Mouse (Mus musculus) bone marrow, adult 2 months (tissue): Measurements from ENCODE around the gene Cdhr3. TPM values are rescaled to one million over a fixed set of nuclear protein-coding genes. Genes with fewer than 3 reads are reported as not detected.
A peak's percentile ranks its signal among the peaks of the same experiment; 100 is the strongest.

Source experiments
- H3K27ac ChIP-seq: fragments of 200-500 bp; 2 replicates; pipeline ENCODE4 v1.5.1; 2012; ENCODE audit warnings: low read depth, mild to moderate bottlenecking, control low read depth, inconsistent platforms, low read length; ENCODE audit not compliant: control insufficient read depth, poor library complexity, insufficient read depth
- H3K4me1 ChIP-seq: fragments of 200-500 bp; 2 replicates; pipeline ENCODE4 v1.6.1; 2011; ENCODE audit warnings: low read length; ENCODE audit not compliant: control insufficient read depth, insufficient read depth
- H3K4me3 ChIP-seq: fragments of 200-500 bp; replicated peaks from 2 replicates; pipeline ENCODE3; 2011; ENCODE audit warnings: mild to moderate bottlenecking, low read depth, low read length, control low read depth; ENCODE audit not compliant: control insufficient read depth
- CTCF ChIP-seq: fragments of 200-500 bp; IDR thresholded peaks from 2 replicates; pipeline ENCODE4 v1.5.1; 2011; ENCODE audit warnings: low read length, control low read depth; ENCODE audit not compliant: control insufficient read depth, insufficient read depth
- POLR2A ChIP-seq: fragments of 200-500 bp; IDR thresholded peaks from 2 replicates; pipeline ENCODE4 v1.6.1; 2011; ENCODE audit warnings: low read depth, mild to moderate bottlenecking, control low read depth, low read length, borderline replicate concordance; ENCODE audit not compliant: control insufficient read depth
- WGBS: fragments of 180-500 bp; shearing (Covaris S2); methylation state at CpG from one replicate; pipeline ENCODE4 v1.1.7; 2018; 5-methylcytosine and 5-hydroxymethylcytosine counted together
- polyA plus RNA-seq: library from polyadenylated mRNA; stranded (reverse); fragments of >200 nt; gene quantifications from 2 replicates; pipeline ENCODE4 v1.2.4, GENCODE M21; 2011; ENCODE audit warnings: low replicate concordance; ENCODE audit not compliant: missing spikeins, insufficient read depth, insufficient read length

Cdhr3 gene
- polyA plus RNA-seq, 1 experiment, result not detected

DNA sequence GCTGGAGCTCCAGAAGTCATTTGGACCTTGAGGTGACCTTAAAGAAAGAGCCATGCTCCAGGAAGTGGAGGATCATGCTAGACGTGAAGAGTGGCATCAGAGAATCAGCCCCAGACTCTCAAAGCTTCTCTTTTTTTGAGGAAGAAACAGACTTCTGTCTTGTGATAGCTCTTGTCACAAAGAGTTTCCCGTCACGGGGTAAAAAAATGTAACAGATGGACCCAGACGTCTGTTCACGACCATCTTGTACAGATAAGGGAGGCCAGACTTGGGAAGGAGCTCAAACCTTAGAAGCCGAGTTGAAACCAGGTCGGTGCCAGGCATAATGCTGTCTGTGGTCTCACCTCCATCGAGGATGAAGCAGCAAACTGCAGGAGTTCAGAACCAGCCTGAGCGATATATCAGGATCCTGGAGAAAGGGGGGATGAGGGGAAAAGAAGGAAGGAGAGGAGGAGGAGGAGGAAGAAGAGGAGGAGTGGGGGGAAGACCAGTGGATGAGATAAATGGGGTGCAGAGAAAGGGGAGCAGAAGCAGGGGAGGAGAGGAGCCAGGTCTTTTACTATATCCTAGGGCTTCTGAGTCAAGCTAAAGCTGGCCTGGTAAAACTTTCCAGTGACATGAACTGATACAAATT, 33.0 kb upstream of the Cdhr3 start:
- TF ChIP-seq POLR2A (no peak), CTCF (no peak)
- 22% methylated on average over 9 of the region's 9 CpGs for WGBS
- Histone ChIP-seq H3K4me1 (no peaks in the 10 kb centered on the region; the same call in 1 of the 2 replicates), H3K4me3 (no peak overlapping the region), H3K27ac (no peak overlapping the region)

GRCm38 (mm10) chr12:33118624-33119301, 26.1 kb upstream of the Cdhr3 start:
- no peak for TF ChIP-seq CTCF
- TF ChIP-seq POLR2A, result no peak

DNA sequence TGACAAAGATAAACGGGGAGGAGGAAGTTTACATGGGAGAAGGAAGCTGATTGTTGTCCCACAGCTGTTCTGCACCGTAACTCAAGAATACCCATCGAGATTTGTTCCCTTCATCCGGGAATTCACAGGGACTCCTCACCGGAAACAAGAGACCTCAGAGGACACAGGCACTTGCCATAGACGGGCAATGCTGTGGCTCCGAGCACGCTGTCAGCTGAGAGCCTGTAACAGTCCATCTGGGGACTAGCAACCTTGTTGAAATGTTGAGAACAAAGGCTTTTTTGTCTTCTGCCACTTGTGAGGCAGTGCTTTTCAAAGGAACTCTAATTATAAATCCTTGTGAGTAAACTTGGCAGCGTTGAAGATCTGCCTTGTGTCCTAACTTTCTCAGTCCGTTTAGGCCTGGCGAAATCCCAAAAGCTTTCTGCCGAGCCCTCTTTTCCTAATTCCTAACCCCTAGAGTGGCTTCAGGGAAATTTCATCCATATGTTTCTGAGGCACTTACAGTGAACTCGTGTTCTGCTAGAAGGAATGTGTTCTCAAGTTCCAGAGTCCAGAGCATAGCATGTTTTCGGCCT, 18.3 kb upstream of the Cdhr3 start:
- Histone ChIP-seq H3K27ac (no peak overlapping the region), H3K4me1 (no peaks in the 10 kb centered on the region), H3K4me3 (no peak overlapping the region)
- no peak for TF ChIP-seq POLR2A
- no peak for TF ChIP-seq CTCF
- 14% methylated on average over 14 of the region's 14 CpGs for WGBS

More at GRCm38 (mm10) chr12:33118624-33119301, 26.1 kb upstream of the Cdhr3 start:
- Histone ChIP-seq H3K4me1 (no peaks in the 10 kb centered on the region; the same call in 1 of the 2 replicates), H3K27ac (no peak overlapping the region), H3K4me3 (peak overlapping the region; percentile 22)
- WGBS, result 46% methylated on average over 15 of the region's 15 CpGs

DNA sequence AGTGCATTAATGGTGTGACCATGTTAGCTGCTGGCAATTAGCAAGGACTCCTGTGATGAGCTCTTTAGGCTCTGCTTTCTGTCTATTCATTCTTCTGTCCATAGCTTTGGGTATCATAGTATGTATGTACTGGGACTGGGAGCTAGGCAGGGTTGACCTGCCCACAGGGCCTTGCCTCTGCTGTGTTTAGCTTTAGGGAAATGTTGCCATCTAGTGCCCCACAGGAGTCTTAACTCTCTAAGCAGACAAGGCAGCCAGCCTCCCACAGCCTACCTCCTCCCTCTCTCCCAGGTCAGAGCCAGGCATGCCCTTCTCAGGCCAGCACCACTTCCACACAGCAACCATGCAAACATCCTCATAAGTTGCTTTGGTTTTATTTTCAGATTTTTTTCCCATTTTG, 16.9 kb upstream of the Cdhr3 start:
- H3K4me3 ChIP-seq, result no peak overlapping the region
- TF ChIP-seq POLR2A, result no peak
- TF ChIP-seq CTCF, result peak; percentile 45; the same call in 1 of the 2 replicates
- no peaks in the 10 kb centered on the region for H3K4me1 ChIP-seq
- no peak overlapping the region for H3K27ac ChIP-seq

GRCm38 (mm10) chr12:33106438-33107167, 13.9 kb upstream of the Cdhr3 start:
- no peaks in the 10 kb centered on the region for H3K4me1 ChIP-seq
- WGBS, result 81% methylated on average over 10 of the region's 10 CpGs
- H3K27ac ChIP-seq, result no peak overlapping the region
- H3K4me3 ChIP-seq, result no peak overlapping the region
- no peak for TF ChIP-seq CTCF
- no peak for TF ChIP-seq POLR2A

GRCm38 (mm10) chr12:33105724-33106123, 13.0 kb upstream of the Cdhr3 start:
- Histone ChIP-seq H3K4me3 (no peak overlapping the region), H3K27ac (no peak overlapping the region), H3K4me1 (no peaks in the 10 kb centered on the region)
- TF ChIP-seq CTCF (no peak), POLR2A (no peak)
- 73% methylated on average over 4 of the region's 4 CpGs for WGBS

- no peak for TF ChIP-seq CTCF
- TF ChIP-seq POLR2A, result no peak
- WGBS, result 76% methylated on average over 15 of the region's 15 CpGs
- Histone ChIP-seq H3K4me3 (no peak overlapping the region), H3K4me1 (no peaks in the 10 kb centered on the region), H3K27ac (no peak overlapping the region)
Measured at GRCm38 (mm10) chr12:33102342-33103115, 9.9 kb upstream of the Cdhr3 start.
